Mouse (Mus musculus): ENCODE measurements around the gene Atr.

The Atr gene

DNA sequence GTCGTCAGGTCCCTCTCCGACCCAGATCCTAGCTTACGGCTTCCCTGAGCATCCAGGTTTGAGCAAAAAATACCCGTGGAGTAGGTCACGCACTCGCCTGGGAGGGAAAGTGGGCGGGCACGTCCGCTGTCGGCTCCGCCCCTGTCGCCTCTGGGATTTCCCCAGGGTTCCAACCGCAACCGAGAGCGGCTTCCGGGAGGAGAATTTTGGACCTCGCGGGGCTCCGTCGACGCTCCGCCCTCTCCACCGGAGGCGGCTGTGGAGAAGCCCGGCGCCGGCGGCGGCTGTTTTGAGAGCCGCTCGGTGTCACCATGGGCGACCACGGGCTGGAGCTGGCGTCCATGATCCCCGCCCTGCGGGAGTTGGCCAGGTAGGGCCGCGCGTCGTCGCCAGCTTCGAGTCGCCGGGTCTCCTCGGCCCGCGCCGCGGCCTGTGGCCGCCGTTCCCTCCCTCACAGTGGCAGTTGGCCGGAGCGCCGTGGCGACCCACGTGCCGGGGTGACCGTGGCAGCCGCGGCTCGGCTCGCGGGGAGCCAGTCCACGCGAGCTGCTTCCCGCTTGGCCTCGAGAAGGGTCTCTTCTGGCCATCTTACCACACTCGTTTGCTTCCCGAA lies at the start of gene Atr:
Gene Atr (plus strand): TSS at position 184 of the 613 bp plus-strand sequence.
- peak; percentile 92 to 96 for DNase-seq (ENCODE audit: low spot score in 2 of 2)

- DNase-seq (ENCODE audit: low spot score in 2 of 2), result no peak
These were observed 47.8 kb upstream of the Atr start for GRCm38 (mm10) chr9:95809596-95809995.

DNA sequence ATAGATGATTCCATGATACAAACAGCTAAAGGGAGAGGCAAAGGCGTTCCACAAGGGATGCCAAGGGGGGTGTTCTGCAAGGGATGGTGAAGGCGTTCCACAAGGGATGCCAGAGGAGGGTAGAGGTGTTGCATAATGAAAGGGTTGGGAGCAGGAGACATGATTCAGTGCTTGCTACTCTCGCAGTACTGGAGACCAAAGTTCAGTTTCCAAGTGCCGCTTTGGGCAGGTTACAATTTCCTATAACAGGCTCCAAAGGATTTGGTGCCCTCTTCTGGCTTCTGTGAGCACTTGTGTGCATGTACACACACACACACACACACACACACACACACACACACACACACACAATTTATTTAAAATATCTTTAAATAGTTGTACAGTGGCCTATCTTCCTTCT lies 45.6 kb upstream of the Atr start:
- no peak for DNase-seq (ENCODE audit: low spot score in 2 of 2)

GRCm38 (mm10) chr9:95813721-95814531 lies 43.5 kb upstream of the Atr start:
- no peak for DNase-seq (ENCODE audit: low spot score in 2 of 2)

- DNase-seq (ENCODE audit: low spot score in 2 of 2), result no peak
These were observed 42.3 kb upstream of the Atr start for GRCm38 (mm10) chr9:95815015-95815673.

DNA sequence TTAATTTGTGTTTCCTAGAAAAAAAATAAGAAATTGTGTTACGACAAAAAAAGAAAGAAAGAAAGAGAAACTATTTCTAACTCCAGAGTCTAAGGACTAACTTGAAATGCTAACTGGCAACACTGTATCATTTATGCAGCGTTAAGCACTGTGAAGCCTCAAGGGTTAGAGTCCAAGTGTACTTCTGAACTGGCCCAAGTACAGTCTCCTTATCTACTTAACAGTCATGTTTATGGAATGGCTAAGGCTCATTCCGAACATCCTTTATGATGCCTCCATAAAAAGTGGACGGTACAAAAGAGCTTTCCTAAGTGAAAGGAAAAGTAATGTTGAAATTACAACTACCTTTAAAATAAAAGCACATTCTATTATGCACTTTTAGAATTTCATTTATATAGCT lies 41.7 kb upstream of the Atr start:
- no peak for DNase-seq (ENCODE audit: low spot score in 2 of 2)

DNA sequence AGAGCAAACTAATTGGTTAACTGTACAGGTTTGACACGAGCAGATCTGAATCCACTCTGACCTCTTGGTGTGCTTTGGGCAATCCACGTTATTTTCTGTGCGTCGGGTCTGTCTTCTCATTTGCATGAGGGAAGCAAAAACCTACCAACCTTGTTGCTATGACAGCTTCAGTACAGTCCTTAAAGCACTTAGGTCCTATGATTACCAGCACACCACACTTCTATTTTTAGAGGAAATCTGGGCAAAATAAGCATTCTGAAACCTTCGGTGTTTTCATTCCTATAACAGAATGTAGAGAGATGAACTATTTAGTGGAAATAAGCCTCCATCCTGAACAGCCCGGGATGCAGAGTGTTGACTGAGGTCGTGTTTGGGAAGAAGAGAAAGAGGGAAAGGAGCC lies 34.9 kb upstream of the Atr start:
- DNase-seq (ENCODE audit: low spot score in 2 of 2), result no peak

- DNase-seq (ENCODE audit: low spot score in 2 of 2), result no peak
These were observed 29.8 kb upstream of the Atr start for GRCm38 (mm10) chr9:95827565-95827964.

DNA sequence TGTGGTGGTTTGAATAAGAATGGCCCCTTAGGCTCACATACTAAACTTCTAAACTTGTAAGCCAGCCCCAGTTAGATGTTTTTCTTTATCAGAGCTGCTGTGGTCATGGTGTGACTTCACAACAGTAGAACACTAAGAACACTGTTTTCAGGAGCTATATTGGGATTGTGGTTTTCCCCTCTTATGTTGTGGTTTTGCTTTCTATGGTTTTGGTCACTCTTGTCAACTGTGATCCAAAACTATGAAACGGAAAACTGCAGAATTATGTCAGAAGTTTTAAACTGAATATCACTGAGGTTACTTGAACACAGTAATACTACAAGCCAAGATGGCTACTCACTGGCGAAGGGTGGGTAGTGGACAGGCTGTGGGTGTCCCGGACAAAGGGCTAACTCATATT lies 24.6 kb upstream of the Atr start:
- DNase-seq (ENCODE audit: low spot score in 2 of 2), result no peak

GRCm38 (mm10) chr9:95834799-95835198 lies 22.6 kb upstream of the Atr start:
- no peak for DNase-seq (ENCODE audit: low spot score in 2 of 2)

- no peak for DNase-seq (ENCODE audit: low spot score in 2 of 2)
These were observed 21.7 kb upstream of the Atr start for GRCm38 (mm10) chr9:95835741-95836140.

DNA sequence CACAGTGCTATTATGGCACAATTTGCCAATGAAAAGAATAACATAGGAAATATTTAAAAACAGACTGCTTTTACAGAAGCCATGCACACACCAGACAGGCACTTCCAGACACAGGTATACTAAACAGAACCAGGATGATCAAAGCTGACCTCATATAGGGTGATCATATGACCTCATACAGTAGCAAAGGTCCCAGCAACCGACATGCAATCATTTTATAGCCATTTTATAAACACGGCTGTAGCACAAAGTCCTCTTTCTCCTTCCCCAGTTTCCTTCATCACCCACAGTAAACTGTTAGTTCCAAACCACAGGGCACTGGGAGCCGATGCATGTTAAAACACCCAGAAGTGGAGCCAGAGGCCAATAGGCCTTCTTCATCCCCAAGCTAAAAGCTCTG lies 18.0 kb upstream of the Atr start:
- DNase-seq (ENCODE audit: low spot score in 2 of 2), result no peak

DNA sequence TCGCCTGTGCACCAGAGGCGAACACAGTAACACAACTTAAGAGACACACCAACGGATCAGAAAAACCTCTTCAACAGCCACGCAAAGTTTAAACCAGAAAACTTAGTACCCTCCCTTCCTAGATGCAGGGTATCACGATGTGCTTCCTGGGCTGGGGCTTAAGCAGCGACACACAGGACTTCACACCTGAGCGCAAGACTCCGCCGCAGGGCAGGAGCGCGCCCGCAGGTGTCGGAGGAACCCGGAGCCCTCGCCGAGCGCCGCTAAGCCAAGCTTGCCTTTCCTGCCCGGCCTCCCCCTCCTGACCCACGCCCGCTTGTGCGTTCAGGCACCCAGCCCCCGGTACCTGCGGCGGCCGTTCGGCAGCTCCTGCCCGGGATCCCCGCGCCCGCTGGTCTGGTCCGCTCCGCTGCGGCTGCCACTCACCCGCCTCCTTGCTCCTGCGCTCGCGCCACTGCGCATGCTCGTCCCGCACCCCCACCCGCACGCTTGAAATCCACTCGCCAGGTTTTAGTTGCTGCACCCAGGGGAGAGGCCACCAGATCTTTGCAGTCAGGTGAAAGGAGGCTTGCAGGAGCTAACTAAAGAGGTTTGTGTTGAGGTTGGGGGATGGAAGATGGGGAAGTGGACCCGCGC lies 12.5 kb upstream of the Atr start, which contains the start of gene Pls1:
Gene Pls1 (minus strand): TSS at position 487 of the 636 bp plus-strand sequence.
- DNase-seq (ENCODE audit: low spot score in 2 of 2), result peak; percentile 71 to 88

- DNase-seq (ENCODE audit: low spot score in 2 of 2), result peak in 1 of 2 experiments; percentile 46
These were observed 11.7 kb upstream of the Atr start for GRCm38 (mm10) chr9:95845711-95846110.

GRCm38 (mm10) chr9:95851671-95852070 lies 5.7 kb upstream of the Atr start:
- no peak for DNase-seq (ENCODE audit: low spot score in 2 of 2)

GRCm38 (mm10) chr9:95852896-95853295 lies 4.5 kb upstream of the Atr start:
- peak; percentile 67 to 90 for DNase-seq (ENCODE audit: low spot score in 2 of 2)

DNA sequence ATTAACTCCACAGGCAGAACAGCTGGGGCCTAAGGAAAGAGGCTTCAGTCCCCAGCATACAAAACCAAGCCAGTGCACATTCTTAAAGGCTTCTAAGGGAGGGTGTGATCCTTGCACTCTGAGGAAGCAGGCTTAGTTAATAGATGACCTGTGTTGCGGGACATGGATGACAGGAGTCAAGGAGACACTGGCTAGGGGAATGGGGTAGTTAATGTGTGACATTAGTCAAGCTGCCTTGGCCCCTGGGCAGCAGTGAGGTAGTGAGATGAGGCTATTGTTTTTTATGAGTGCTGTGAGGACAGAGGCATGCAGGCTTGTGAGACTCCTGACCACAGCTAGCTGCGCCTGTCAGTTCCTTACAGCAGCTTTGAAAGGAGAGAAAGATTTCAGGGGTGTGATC lies 2.5 kb upstream of the Atr start:
- DNase-seq (ENCODE audit: low spot score in 2 of 2), result no peak

- DNase-seq (ENCODE audit: low spot score in 2 of 2), result no peak
These were observed 1.4 kb upstream of the Atr start for GRCm38 (mm10) chr9:95856004-95856403.

DNA sequence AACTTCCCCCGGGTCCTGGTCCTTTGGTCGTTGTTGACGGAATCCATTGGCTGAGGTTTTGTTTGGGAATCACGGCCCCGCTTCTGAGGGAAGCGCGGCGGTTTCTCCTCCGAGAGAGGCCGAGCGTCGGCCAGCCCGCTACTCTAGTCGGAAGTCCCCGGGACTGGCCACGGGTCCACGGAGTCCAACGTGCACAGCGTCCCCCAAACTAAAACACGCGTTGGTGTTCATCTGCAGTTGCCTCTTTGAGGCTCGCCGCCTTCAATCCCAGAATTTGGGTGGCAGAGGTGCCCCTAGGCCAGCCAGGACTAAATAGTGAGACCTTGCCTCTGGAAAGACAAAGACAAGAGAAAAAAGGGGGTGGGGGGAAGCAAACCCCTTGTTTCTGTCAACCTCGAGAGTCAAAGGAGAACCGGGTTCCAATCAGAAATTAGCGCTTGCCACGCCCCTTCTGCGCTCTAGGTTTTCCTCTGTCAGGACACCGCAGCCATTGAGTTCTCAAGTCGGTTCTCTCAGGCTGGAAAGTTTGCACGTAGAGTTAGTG lies 702 bp downstream of the Atr start:
- DNase-seq (ENCODE audit: low spot score in 2 of 2), result peak in 1 of 2 experiments; percentile 34

DNA sequence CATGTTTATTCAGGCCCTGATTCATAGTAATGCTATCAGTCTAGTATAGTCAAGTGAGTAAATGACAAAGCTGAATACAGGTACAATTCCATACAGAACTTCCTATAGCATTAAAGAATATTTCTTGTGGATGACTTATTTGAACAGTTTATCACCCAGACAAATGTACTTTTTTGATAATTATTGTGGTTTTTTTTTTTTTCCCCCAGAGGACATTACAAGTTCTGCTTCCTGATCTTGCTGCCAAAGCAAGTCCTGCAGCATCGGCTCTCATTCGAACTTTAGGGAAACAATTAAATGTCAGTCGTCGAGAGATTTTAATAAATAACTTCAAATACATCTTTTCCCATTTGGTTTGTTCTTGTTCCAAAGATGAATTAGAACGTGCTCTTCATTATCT lies 20.8 kb downstream of the Atr start:
- no peak for DNase-seq (ENCODE audit: low spot score in 2 of 2)

GRCm38 (mm10) chr9:95882751-95883150 lies 25.4 kb downstream of the Atr start:
- no peak for DNase-seq (ENCODE audit: low spot score in 2 of 2)

- no peak for DNase-seq (ENCODE audit: low spot score in 2 of 2)
These were observed 40.0 kb downstream of the Atr start for GRCm38 (mm10) chr9:95897392-95897791.
